Mouse (Mus musculus) kidney, postnatal 0 days (tissue): ENCODE measurements around the gene Mob1b. TPM values are rescaled to one million over a fixed set of nuclear protein-coding genes. Genes with fewer than 3 reads are reported as not detected.

Experiments used
- ATAC-seq: fragments of 200-750 bp; cut with Nextera tagmentation; replicated peaks from 2 replicates; pipeline ENCODE4 v1.8.0; 2017; ENCODE audit warnings: low read depth, moderate number of reproducible peaks, moderate TSS enrichment, moderate library complexity; ENCODE audit not compliant: low FRiP score
- DNase-seq: peaks from one replicate; pipeline ENCODE4 v3.0.0-alpha.2; 2016; ENCODE audit warnings: low spot score
- H3K27ac ChIP-seq: fragments of 300-500 bp; sonication (generic); 2 replicates; pipeline ENCODE4 v1.5.1; 2014; ENCODE audit warnings: mild to moderate bottlenecking
- H3K27me3 ChIP-seq: fragments of 300-500 bp; sonication (generic); 2 replicates; pipeline ENCODE4 v1.6.1; 2014; ENCODE audit warnings: low read length, mixed read lengths; ENCODE audit not compliant: insufficient read depth
- H3K36me3 ChIP-seq: fragments of 300-500 bp; sonication (generic); 2 replicates; pipeline ENCODE4 v1.6.1; 2014; ENCODE audit warnings: low read length, mixed read lengths; ENCODE audit not compliant: insufficient read depth
- H3K4me1 ChIP-seq: fragments of 300-500 bp; sonication (generic); replicated peaks from 2 replicates; pipeline ENCODE4 v1.6.1; 2014; ENCODE audit warnings: antibody characterized with exemption, low read length, mixed read lengths; ENCODE audit not compliant: insufficient read depth
- H3K4me2 ChIP-seq: fragments of 300-500 bp; sonication (generic); 2 replicates; pipeline ENCODE4 v1.6.1; 2014; ENCODE audit warnings: mild to moderate bottlenecking, low read length, moderate library complexity, mixed read lengths
- H3K4me3 ChIP-seq: fragments of 300-500 bp; sonication (generic); replicated peaks from 2 replicates; pipeline ENCODE4 v1.5.1; 2014; ENCODE audit warnings: low read depth, low read length
- H3K9ac ChIP-seq: fragments of 300-500 bp; sonication (generic); 2 replicates; pipeline ENCODE4 v1.6.1; 2014; ENCODE audit warnings: low read depth, low read length
- H3K9me3 ChIP-seq: fragments of 300-500 bp; sonication (generic); replicated peaks from 2 replicates; pipeline ENCODE4 v1.6.1; 2016; ENCODE audit warnings: low read length, inconsistent platforms, mixed read lengths
- CTCF ChIP-seq: IDR thresholded peaks from 2 replicates; pipeline ENCODE4 v1.5.1; 2016; ENCODE audit warnings: antibody characterized with exemption, low read depth, mild to moderate bottlenecking, moderate library complexity
- WGBS: fragments of 180-500 bp; shearing (Covaris S2); extraction: QIAGEN DNeasy Blood & Tissue Kit; methylation state at CpG from one replicate; pipeline ENCODE4 v1.1.7; 2014; 5-methylcytosine and 5-hydroxymethylcytosine counted together
- polyA plus RNA-seq: library from polyadenylated mRNA; unstranded; fragments of >200 nt; fragmentation: Nextera tagmentation; extraction: Ambion mirVana; gene quantifications from 2 replicates; pipeline ENCODE4 v1.2.1, GENCODE M21; 2015

Mob1b gene
- polyA plus RNA-seq, 1 experiment from 2014 or later: 9.1 TPM

DNA sequence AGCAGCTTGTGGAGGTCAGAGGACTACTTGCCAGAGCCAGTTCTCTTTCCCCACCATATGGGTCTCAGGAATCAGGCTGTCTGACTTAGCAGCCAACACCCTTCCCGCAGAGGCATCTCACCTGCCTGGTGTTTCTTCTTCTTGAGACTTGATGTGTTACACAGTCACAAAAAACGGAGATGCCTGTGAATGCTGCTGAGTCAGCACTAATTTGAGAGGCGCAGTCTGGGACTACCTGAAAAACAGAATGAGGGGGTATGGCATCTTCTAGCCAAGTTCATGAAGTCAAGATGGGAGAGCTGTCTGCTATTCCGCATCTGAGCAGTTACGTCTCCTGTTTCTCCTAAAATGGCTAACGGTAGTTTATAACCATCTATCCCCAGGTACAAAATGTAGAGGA is 40.1 kb upstream of the Mob1b start:
- Histone ChIP-seq H3K36me3 (no peaks in the 10 kb centered on the region), H3K9ac (no peak overlapping the region), H3K9me3 (no peaks in the 10 kb centered on the region), H3K4me1 (no peaks in the 10 kb centered on the region), H3K27ac (no peak overlapping the region), H3K27me3 (peaks cover 5% of the 10 kb centered on the region; the same call in 1 of the 2 replicates), H3K4me2 (no peak overlapping the region), H3K4me3 (no peak overlapping the region)
- ATAC-seq: no peak
- no peak for DNase-seq
- 82% methylated on average over 6 of the region's 6 CpGs for WGBS
- no peak for TF ChIP-seq CTCF

GRCm38 (mm10) chr5:88683706-88684105 is 36.9 kb upstream of the Mob1b start:
- WGBS: 55% methylated on average over 9 of the region's 9 CpGs
- Histone ChIP-seq H3K4me1 (no peaks in the 10 kb centered on the region), H3K27me3 (peaks cover 9% of the 10 kb centered on the region; the same call in 1 of the 2 replicates), H3K27ac (no peak overlapping the region), H3K9me3 (no peaks in the 10 kb centered on the region), H3K36me3 (no peaks in the 10 kb centered on the region), H3K4me3 (no peak overlapping the region), H3K4me2 (no peak overlapping the region), H3K9ac (no peak overlapping the region)
- DNase-seq (no peak), ATAC-seq (no peak)
- no peak for TF ChIP-seq CTCF

DNA sequence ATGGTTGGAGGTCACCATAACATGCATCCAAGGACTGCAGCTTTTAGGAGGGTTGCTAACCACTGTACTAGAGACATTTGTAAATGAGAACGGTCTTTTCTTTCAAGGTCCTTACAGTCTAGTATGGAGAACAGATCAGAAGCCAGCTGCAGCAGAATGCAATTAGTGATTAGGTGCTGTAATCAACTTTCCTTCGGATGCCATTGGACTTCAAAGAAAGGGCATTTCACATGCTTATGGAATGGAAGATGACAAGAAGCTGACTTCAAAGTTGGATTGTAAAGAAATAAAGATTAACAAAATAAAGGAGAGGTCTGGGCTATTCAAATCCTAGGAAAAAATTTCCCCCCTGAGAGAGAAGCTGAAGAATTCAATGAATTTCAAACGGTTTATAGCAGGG is 36.4 kb upstream of the Mob1b start:
- no peaks in the 10 kb centered on the region for H3K4me1 ChIP-seq
- no peaks in the 10 kb centered on the region for H3K36me3 ChIP-seq
- H3K9me3 ChIP-seq: no peaks in the 10 kb centered on the region
- H3K4me2 ChIP-seq: no peak overlapping the region
- H3K27ac ChIP-seq: no peak overlapping the region
- DNase-seq (no peak), ATAC-seq (no peak)
- H3K27me3 ChIP-seq: peaks cover 9% of the 10 kb centered on the region; the same call in 1 of the 2 replicates
- no peak overlapping the region for H3K4me3 ChIP-seq
- WGBS: 7% methylated on average over 3 of the region's 3 CpGs
- H3K9ac ChIP-seq: no peak overlapping the region
- TF ChIP-seq CTCF: no peak

GRCm38 (mm10) chr5:88685306-88685705 is 35.3 kb upstream of the Mob1b start:
- TF ChIP-seq CTCF: no peak
- Histone ChIP-seq H3K4me1 (no peaks in the 10 kb centered on the region), H3K9ac (no peak overlapping the region), H3K27ac (no peak overlapping the region), H3K27me3 (peaks cover 9% of the 10 kb centered on the region; the same call in 1 of the 2 replicates), H3K4me3 (no peak overlapping the region), H3K4me2 (no peak overlapping the region), H3K9me3 (no peaks in the 10 kb centered on the region), H3K36me3 (no peaks in the 10 kb centered on the region)
- 6% methylated on average over 6 of the region's 6 CpGs for WGBS
- DNase-seq (no peak), ATAC-seq (no peak)

GRCm38 (mm10) chr5:88685745-88686299 is 34.8 kb upstream of the Mob1b start:
- no peak overlapping the region for H3K4me2 ChIP-seq
- DNase-seq (no peak), ATAC-seq (no peak)
- WGBS: 54% methylated on average over 6 of the region's 6 CpGs
- H3K4me3 ChIP-seq: no peak overlapping the region
- H3K9me3 ChIP-seq: no peaks in the 10 kb centered on the region
- no peak overlapping the region for H3K9ac ChIP-seq
- no peaks in the 10 kb centered on the region for H3K36me3 ChIP-seq
- H3K4me1 ChIP-seq: no peaks in the 10 kb centered on the region
- peaks cover 9% of the 10 kb centered on the region; the same call in 1 of the 2 replicates for H3K27me3 ChIP-seq
- H3K27ac ChIP-seq: no peak overlapping the region
- no peak for TF ChIP-seq CTCF

DNA sequence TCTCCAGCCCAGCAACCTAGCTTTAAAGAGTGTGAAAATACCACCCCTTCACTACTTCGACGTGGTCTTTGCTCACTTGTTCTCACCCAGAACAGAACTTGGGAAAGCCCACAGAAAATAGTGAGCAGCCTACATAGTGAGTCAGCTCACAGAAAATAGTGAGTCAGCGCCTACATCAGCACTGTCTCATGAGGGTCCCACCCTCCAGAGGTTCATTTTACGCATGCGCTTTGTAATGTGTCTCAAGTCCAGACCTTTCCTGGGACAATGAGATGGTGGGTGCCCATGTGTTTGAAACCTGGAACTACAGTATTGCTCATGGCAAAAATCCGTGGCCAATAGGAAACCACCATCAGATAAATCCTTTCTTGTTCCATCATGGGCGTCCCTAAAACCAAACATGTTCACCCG is 32.7 kb upstream of the Mob1b start:
- TF ChIP-seq CTCF: no peak
- H3K27ac ChIP-seq: no peak overlapping the region
- DNase-seq: no peak
- H3K4me1 ChIP-seq: no peaks in the 10 kb centered on the region
- ATAC-seq: no peak
- H3K4me2 ChIP-seq: no peak overlapping the region
- H3K9me3 ChIP-seq: no peaks in the 10 kb centered on the region
- 80% methylated on average over 8 of the region's 8 CpGs for WGBS
- no peak overlapping the region for H3K4me3 ChIP-seq
- no peaks in the 10 kb centered on the region for H3K36me3 ChIP-seq
- H3K27me3 ChIP-seq: peaks cover 9% of the 10 kb centered on the region; the same call in 1 of the 2 replicates
- no peak overlapping the region for H3K9ac ChIP-seq
